Mouse (Mus musculus): Measurements from ENCODE around the gene Ldb1.

Ldb1 gene

DNA sequence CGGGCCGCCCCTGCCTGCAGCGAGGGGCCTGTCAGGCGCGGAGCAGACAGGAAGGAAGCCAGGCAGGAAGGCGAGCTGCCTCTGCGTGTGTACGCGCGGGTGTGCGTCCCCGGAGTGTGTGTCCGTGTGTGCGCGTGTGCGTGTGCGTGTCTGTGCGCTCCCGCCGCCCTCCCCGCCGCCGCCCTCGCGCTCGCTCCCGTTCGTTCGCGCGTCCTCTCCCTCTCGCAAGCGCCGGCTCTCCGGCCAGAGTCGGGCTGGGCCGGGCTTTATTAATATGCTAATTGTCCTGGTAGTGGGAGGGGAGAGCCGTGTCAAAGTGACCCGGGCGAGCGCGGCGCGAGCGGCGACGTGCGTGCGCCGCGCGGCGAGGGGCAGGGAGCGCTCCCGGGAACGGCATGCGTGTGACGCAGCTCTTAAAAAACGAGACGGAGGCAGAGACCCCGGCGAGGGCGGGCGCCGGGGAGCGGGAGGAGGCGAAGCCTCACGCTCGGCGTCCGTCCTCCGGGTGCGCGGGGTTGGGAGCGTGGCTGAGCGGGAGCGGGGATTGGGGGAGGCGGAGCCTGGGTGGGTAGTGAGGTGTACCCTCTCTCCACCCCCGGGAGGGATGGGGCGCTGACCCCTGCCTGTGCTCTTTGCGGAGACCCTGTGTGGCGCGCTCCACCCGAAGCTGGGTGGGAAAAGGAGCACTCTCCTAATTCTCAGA lies at the start of gene Ldb1:
Gene Ldb1 (minus strand): TSS at position 222 of the 703 bp plus-strand sequence.
- DNase-seq (ENCODE audit: low spot score), result peak; percentile 86

DNA sequence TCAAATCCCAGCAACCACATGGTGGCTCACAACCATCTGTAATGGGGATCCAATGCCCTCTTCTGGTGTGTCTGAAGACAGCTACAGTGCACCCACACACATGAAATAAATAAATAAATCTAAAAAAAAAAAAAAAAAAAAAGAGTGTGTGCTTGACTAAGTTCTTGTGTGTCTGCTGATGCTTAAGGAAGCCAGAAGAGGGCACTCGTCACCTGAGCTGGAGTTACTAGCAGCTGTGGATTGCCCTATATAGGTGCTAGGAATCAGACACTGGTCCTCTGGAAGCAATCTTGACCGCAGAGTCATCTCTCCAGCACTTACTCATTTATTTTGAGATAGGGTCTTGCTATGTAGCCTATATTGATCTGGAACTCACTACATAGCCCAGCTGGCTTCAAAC lies 49.1 kb upstream of the Ldb1 start:
- DNase-seq (ENCODE audit: low spot score), result no peak

DNA sequence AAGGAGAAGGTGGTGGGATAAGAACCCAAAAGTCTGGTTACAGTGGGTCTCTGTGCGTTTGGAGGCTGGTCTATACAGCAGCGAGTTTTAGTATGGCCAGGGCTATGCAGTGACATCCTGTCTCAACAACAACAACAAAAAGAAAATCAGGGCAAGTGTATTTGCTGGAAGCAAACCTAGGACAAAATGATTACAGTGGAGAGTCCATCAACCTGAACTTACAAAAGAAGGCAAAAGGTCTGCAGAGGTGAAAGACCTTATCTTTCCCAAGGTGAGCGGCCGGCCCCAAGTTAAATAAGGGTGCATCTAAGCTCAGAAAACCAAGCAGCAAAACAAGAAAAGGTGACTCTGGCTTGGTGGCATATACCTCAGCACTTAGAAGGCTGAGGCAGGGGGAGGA lies 46.6 kb upstream of the Ldb1 start:
- no peak for DNase-seq (ENCODE audit: low spot score)

DNA sequence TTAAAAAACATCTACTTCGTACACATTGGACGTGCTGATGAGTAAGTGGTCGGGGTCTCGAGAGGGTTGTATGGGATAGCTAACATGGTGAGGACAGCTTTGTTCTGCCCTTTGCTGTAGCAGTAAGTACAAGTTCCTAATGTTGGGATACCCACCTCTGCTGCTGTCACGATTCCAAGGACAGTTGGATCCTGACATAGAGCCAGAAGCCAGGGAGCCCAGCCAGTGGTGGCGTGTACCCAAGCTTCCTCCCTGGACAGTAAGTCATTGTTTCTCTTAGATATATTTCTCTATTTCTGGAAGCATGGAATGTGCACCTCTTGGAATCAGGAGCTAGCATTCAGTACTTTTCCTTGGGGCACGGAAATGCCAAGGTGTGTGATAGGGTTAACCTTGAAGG lies 42.9 kb upstream of the Ldb1 start:
- no peak for DNase-seq (ENCODE audit: low spot score)

DNA sequence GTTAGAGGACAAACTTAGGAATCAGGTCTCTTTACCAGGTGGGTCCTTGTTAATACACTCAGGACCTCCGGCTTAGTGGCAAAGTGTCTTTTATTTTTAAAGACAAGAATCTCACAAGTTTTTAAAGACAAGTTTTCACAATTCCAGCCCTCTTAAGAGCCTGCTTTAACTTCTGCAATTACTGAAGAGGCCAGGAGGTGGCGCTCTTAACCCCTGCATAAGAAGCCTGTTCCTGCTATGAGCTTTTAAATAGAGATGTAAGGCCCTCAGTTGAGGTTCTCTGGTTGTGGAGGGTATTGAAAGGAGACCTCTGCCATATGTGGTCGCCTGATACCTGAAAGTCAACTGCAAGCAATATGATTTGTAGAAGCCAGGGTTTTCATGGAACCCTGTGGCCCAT lies 41.3 kb upstream of the Ldb1 start:
- DNase-seq (ENCODE audit: low spot score), result peak; percentile 83

DNA sequence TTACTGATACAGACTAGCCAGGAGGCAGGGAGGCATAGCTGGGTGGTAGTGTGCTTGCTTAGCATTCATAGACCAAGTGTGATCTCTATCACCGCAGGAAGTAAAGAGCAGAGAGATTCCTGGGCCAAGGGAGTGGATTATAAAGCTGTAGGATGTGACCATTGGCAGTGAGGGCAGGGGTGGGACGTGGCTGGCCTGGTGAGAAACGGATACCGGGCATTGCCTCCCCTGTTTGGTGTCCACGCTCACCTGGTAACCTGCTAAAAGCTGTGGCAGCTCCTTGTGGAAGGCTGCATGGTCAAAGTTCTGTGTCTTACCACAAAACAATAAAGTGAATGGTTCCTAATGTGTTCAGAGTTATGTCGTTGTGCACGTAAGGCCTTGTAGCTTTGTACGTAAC lies 40.2 kb upstream of the Ldb1 start:
- no peak for DNase-seq (ENCODE audit: low spot score)

DNA sequence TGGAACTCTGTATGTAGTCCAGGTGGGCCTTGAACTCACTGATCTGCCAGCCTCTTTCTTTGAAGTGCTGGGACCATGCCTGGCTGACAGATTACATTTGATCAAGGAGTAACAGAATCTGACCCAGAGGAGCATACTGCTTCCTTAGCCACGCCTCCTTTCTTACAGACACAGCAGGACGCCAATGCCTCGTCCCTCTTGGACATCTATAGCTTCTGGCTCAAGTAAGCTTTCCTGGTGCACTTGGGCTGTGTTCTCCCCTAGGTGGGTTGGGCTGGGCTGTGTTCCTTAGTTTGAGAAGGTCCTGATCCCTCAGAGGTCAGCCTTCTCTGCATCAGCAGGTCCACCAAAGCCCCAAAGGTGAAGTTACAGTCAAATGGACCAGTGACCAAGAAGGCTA lies 33.5 kb upstream of the Ldb1 start:
- DNase-seq (ENCODE audit: low spot score), result no peak

DNA sequence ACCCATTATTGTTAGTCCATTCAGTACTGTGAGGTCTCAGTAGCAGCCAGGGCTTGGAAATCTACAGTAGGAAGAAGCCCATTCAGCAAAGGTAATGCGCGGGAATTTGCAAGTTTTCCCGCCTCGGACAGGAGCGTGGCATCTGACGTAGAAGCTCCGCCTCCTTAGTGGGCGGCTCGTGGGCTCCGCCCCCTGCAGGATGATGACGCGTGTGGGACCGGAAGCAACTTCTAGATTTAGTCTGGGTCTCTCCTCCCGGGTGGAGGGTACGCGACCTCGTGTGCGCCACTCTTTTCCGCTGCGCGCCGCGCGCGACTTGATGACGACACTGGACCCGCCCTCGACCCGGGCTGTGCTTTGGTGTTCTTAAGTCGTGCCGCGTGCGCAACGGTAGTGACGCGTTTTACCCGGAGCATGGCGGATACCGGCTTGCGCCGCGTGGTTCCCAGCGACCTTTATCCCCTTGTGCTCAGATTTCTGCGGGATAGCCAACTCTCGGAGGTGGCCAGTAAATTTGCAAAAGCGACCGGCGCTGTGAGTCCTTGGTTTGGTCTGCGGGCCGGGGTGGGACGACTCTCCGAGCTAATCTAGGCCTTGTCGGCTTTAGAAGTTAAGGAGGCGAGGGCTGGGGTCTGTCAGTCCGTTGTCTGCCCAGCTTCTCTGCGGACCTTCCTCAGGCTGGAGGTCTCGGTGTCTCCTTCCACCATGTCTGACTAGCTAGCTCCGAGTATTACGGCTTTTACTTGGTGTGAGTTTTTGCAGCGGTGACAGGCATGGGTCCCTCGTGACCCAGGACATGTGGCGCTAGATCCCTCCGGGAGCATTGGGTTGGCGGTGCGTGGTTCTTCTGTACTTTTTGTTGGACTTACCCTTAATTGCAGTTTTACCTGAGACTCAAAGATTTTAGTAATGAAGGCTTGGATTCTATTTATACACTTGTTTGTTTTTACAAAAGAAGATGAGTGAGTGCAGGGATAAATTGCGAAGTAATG lies 30.9 kb upstream of the Ldb1 start, which contains the start of gene Nolc1:
Gene Nolc1 (plus strand): TSS at position 248 of the 992 bp plus-strand sequence.
- DNase-seq (ENCODE audit: low spot score), result peak; percentile 98

DNA sequence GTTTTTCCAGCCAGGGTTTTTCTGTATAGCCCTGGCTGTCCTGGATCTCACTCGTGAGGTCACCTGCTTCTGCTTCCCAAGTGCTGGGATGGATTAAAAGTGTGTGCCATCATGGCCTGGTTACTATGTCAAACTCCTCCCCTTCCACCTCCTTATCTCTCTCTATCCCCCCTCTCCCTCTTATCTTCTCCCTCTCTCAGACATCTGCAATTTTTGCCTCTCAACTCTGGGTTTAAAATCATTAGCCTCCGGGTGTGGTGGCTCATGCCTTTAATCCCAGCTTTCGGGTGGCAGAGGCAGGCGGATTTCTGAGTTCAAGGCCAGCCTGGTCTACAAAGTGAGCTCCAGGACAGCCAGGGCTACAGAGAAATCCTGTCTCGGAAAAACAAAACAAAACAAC lies 29.3 kb upstream of the Ldb1 start:
- no peak for DNase-seq (ENCODE audit: low spot score)

DNA sequence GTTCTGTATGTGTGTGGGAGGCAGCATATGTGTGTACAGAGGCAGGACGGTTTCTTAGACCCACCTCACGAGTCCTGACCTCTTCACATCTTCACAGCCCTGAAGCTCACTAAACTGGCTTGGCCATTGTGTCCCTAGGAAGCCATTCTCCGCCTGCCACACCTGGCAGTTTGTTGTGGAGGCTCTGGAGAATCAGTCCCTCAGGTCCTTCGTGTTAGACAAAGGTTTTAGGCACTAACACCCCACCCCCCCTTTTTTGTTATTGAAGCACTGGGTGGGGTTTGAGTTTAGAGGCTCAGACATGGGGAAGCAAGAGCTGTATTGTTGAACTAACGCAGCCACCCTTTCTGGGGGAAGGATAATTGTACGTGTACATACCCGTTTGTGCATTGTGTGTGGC lies 28.3 kb upstream of the Ldb1 start:
- DNase-seq (ENCODE audit: low spot score), result no peak

DNA sequence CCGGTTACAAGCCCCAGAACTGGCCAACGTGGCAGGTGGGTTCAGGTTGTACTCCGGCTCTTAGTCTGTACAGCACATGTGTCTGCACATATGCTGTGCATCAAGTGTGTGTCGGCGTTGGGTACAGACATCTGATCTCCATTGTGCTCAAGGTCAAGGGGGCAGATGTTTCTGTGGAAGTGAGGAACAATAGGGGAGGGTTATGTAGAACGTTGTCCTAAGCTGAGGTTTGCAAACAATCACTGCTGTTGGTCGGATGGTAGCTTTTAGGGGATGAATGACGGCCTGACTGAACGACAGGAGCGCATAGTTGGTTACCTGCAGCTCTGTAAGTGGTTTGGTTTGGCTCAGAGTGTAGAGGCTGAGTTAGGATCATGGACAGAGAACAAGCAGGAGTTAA lies 23.0 kb upstream of the Ldb1 start:
- DNase-seq (ENCODE audit: low spot score), result no peak

DNA sequence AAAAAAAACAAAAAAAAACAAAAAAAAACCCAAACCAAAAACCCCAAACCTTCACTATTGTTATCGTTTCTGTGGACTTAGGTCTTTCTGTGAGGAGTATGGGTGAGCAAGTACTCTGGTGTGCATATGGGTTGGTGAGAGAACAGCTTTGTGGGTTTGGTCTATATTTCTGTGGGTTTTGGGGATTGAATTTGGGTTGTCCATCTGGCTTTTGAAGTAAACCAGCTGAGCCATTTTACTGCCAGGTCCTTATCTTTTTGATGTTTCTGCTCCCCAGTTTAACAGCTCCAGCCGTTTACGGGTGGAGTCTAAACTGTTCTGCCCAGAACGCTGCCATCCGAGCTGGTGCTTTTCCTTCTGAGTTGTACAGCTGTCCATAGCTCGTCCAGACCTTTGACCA lies 15.8 kb upstream of the Ldb1 start:
- DNase-seq (ENCODE audit: low spot score), result no peak

DNA sequence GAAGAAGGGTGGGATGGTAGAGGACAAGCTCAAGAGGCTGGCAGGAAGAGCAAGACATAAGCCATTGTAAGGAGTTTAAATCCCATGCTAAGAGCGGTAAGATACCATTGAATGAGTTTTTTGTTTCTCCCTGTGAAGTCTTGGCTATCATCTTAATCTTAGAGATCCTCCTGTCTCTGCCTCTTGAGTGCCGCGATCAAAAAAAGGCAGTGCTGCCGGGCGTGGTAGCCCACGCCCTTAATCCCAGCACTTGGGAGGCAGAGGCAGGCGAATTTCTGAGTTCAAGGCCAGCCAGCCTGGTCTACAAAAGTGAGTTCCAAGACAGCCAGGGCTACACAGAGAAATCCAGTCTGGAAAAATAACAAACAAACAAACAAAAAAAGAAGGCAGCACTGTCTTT lies 13.5 kb upstream of the Ldb1 start:
- DNase-seq (ENCODE audit: low spot score), result no peak

DNA sequence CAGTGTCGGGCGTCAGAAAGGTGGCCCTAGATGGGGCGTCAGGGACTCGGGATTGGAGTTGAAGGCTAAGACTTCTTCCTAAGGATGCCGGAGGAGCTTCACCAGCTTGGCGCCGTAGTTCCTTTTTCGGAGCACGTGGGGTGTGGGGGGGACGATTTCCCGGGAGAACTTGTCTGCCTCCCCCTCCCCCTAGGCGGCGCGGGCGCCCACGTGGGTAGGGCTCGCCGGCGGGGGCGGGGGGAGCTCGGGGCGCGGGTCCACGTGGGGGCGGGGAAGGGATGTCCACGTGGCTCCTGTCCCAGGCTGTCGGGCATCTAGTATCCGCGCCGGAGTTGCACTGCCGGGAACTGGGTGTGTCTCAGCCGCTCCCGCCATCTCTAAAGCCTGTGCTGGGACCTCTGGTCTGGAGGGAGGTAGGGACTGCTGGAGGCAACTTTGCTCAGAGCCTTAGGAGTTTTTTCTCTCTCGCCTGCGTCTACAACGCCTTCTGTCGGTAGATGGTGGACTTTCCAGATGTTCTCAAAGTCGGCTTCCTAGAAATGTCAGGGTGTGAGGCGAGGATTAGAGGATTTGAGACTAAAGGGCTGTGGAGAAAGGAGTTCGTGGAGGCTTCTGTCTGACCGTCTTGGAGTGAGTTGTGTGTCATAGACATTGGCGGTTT lies 12.1 kb upstream of the Ldb1 start:
- DNase-seq (ENCODE audit: low spot score), result peak; percentile 75

DNA sequence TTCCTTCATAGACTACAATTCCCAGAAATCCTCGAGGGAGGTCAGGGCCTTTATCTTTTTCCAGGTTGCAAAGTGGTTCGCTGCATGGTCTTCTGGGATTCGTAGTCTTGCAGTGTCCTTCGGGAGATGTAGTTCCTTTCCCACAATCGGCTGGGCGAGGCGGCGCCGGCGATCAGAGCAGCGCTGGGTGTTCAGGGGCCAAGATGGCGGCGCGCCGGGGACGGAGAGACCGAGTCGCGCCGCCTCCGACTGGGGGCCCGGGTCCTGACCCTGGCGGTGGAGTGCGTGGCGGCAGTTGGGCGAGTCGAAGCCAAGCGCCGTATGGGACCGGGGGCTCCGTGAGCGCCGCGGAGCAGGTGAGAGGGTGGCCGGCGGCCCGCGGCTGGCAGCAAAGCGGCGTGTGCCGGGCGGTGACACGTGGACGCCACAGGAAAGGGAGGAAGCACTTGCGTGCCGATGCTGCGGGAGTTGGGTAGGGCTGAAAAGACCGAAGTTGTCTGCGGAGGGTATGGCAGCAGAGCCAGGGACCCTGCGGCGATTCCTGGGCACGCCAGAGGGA lies 11.5 kb upstream of the Ldb1 start:
- DNase-seq (ENCODE audit: low spot score), result peak; percentile 97

DNA sequence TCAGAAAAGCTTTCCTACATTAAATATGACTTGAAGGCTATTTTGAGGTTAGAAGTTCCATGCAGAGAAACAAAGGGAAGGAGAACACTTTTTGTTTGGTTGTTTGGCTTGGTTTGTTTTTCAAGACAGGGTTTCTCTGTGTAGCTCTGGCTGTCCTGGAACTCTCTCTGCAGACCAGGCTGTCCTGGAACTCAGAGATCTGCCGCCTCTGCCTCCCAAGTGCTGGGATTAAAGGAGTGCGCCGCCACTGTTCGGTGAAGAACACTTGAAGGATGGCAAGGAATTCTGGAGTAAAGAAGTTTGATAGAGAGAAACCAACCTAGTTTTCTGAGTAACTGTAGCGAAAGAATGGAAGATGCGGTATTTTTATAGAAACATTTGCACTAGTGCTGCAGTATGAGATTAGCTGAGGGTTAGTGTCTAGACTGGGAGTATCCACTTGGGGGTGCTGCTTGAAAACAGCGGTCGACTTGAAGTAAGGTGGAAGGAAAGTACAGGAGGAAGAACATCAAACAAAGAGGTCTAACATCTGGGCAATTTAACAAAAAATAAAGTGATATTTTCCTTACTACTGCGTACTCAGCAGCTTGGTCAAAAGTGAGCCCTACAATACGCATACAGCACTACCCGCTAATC lies 10.9 kb upstream of the Ldb1 start:
- no peak for DNase-seq (ENCODE audit: low spot score)

DNA sequence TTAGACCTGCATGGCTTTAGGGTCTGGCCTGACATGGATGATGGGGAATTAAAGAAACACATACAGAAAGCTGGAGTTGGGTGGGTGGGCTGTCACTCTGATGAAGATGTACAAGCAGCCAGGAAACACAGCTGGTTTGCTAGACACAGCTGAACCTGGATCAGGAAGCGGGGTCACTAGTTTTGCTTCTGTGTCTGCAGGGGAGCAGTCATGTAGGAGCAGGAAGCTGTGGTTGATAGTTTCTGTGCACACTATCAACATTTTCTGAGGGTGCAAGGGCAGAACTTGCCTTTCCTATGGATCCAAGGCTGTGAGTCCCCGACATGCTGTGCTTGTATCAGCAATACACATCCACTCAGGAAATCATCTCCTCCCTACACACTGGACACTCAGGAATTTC lies 5.4 kb upstream of the Ldb1 start:
- no peak for DNase-seq (ENCODE audit: low spot score)

DNA sequence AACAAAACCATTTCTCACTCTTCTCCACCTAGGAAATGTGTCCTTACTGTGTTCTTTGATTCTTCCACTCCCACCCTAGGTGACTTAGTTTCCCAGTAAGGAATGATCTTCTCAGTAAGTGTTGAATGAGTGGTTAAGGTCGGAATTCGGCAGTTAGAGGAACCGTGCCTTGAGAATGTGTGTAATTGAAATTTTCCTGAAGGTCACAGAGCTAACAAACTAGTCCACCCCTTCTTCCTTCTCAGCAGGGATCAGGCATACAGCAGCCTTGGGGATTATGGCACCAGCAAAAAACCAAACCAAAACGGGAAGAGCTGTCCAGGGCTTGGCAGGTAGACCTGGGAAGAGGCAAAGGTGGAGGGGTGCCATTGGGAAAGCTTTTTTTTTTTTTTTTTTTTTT lies 4.1 kb upstream of the Ldb1 start:
- DNase-seq (ENCODE audit: low spot score), result no peak

DNA sequence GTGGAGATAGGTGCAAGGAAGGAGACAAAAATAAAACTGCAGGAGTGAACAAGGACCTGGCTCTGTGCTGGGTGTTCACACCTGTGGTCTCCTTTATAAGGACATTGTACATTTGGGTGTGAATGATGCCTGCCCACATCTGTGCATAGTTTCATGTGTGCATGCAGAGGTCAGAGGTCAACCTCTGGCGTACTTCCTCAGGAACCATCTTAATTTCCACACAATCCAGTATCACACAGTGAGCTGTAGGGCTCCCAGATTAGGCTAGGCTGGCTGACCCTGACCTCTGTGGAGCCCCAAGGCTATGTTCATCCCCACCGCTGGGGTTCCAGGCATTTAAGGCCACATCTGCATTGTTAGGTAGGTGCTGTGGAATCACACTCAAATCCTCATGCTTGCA lies 2.4 kb upstream of the Ldb1 start:
- no peak for DNase-seq (ENCODE audit: low spot score)

DNA sequence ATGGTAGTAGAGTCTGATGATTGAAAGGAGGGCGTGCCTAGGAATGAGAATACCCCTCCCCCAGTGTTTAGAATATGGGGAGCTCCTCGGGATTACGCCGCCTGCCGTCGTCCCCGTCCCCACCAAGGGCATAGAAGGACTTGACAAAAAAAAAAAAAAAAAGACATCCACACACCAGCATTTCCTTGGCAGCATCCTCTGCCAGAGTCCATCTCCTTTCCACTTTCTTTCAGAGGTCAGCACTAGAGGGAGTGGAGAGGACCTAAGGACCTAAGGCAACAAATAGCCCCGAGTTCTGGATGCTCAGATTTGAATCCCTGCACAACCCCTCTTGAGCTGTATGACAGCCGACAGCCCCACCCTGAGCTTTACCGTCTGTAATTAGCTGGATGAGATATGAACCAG lies 1.6 kb upstream of the Ldb1 start:
- peak; percentile 21 for DNase-seq (ENCODE audit: low spot score)

DNA sequence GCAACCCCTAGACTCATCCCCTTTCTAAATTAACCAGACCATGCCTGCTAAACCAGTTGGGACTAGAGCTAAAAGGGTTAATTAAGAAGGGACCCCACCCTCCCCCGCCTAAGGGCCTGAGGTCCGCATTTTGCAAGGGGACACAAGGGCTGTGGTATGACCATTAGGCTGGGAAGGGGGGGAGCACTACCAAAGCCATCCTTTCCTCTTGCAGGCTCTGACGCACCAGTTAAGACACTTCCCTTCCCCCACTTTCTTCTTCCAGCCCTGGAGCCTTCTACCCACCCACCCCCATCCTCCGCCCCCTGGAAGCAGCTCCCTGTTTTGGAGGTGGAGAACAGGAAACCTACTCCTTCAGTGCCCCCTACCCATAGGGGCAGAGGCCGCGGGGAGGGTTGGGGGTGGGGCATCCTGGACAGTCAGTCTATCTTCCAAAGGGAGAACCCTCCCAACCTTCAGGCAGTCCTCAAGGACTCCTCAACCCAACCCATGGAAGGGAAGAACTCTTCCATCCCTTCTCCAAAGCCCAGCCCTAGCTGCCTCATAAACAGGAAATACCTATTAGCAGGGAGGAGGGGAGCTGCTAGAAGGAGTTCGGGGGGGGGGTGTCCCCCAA lies 790 bp upstream of the Ldb1 start:
- peak; percentile 64 for DNase-seq (ENCODE audit: low spot score)
